Mouse (Mus musculus): ENCODE measurements around the gene Olfr1031. TPM values are rescaled to one million over a fixed set of nuclear protein-coding genes. Genes with fewer than 3 reads are reported as not detected.

Gene Olfr1031
- polyA plus RNA-seq, 1 experiment from 2014 or later: not detected

Other genes starting within 250 kb of the Olfr1031 start
- not detected in 2 replicates for gene Olfr1012, start 227.5 kb upstream of the Olfr1031 start, polyA plus RNA-seq (2015; fragmentation: Nextera tagmentation; extraction: Ambion mirVana)
- gene Olfr1013, start 223.2 kb upstream of the Olfr1031 start, polyA plus RNA-seq (2015; fragmentation: Nextera tagmentation; extraction: Ambion mirVana): not detected in 2 replicates
- gene Olfr1014, start 217.6 kb upstream of the Olfr1031 start, polyA plus RNA-seq (2015; fragmentation: Nextera tagmentation; extraction: Ambion mirVana): not detected in 2 replicates
- gene Olfr1015, start 208.3 kb upstream of the Olfr1031 start, polyA plus RNA-seq (2015; fragmentation: Nextera tagmentation; extraction: Ambion mirVana): not detected in 2 replicates
- gene Olfr1016, start 187.8 kb upstream of the Olfr1031 start, polyA plus RNA-seq (2015; fragmentation: Nextera tagmentation; extraction: Ambion mirVana): not detected in 2 replicates
- gene Olfr1018, start 171.8 kb upstream of the Olfr1031 start, polyA plus RNA-seq (2015; fragmentation: Nextera tagmentation; extraction: Ambion mirVana): not detected in 2 replicates
- not detected in 2 replicates for gene Olfr1019, start 144.8 kb upstream of the Olfr1031 start, polyA plus RNA-seq (2015; fragmentation: Nextera tagmentation; extraction: Ambion mirVana)
- not detected in 2 replicates for gene Olfr1020, start 143.3 kb upstream of the Olfr1031 start, polyA plus RNA-seq (2015; fragmentation: Nextera tagmentation; extraction: Ambion mirVana)
- not detected in 2 replicates for gene Olfr1022, start 121.7 kb upstream of the Olfr1031 start, polyA plus RNA-seq (2015; fragmentation: Nextera tagmentation; extraction: Ambion mirVana)
- gene Olfr1023, start 104.7 kb upstream of the Olfr1031 start, polyA plus RNA-seq (2015; fragmentation: Nextera tagmentation; extraction: Ambion mirVana): not detected in 2 replicates
- not detected in 2 replicates for gene Olfr1024, start 85.3 kb upstream of the Olfr1031 start, polyA plus RNA-seq (2015; fragmentation: Nextera tagmentation; extraction: Ambion mirVana)
- not detected in 2 replicates for gene Olfr1025-ps1, start 75.1 kb upstream of the Olfr1031 start, polyA plus RNA-seq (2015; fragmentation: Nextera tagmentation; extraction: Ambion mirVana)
- gene Olfr1026, start 68.7 kb upstream of the Olfr1031 start, polyA plus RNA-seq (2015; fragmentation: Nextera tagmentation; extraction: Ambion mirVana): not detected in 2 replicates
- not detected in 2 replicates for gene Olfr1028, start 39.9 kb upstream of the Olfr1031 start, polyA plus RNA-seq (2015; fragmentation: Nextera tagmentation; extraction: Ambion mirVana)
- gene Olfr1029, start 16.4 kb upstream of the Olfr1031 start, polyA plus RNA-seq (2015; fragmentation: Nextera tagmentation; extraction: Ambion mirVana): not detected in 2 replicates
- not detected in 2 replicates for gene Olfr1030, start 11.0 kb upstream of the Olfr1031 start, polyA plus RNA-seq (2015; fragmentation: Nextera tagmentation; extraction: Ambion mirVana)
- gene Olfr1032, start 15.2 kb downstream of the Olfr1031 start, polyA plus RNA-seq (2015; fragmentation: Nextera tagmentation; extraction: Ambion mirVana): not detected in 2 replicates
- gene Olfr1033, start 30.3 kb downstream of the Olfr1031 start, polyA plus RNA-seq (2015; fragmentation: Nextera tagmentation; extraction: Ambion mirVana): 1.9 and 2.5 TPM in 2 replicates
- 0.01 and 0.02 TPM in 2 replicates for gene Olfr1034, start 55.6 kb downstream of the Olfr1031 start, polyA plus RNA-seq (2015; fragmentation: Nextera tagmentation; extraction: Ambion mirVana)
- gene Olfr1036, start 83.7 kb downstream of the Olfr1031 start, polyA plus RNA-seq (2015; fragmentation: Nextera tagmentation; extraction: Ambion mirVana): not detected in 2 replicates
- gene Olfr1037, start 97.1 kb downstream of the Olfr1031 start, polyA plus RNA-seq (2015; fragmentation: Nextera tagmentation; extraction: Ambion mirVana): not detected in 2 replicates
- gene Olfr1039, start 145.6 kb downstream of the Olfr1031 start, polyA plus RNA-seq (2015; fragmentation: Nextera tagmentation; extraction: Ambion mirVana): not detected in 2 replicates
- not detected in 2 replicates for gene Olfr1040, start 156.4 kb downstream of the Olfr1031 start, polyA plus RNA-seq (2015; fragmentation: Nextera tagmentation; extraction: Ambion mirVana)
- 0.01 TPM in 1 of 2 replicates, not detected in the other for gene Olfr1042, start 171.5 kb downstream of the Olfr1031 start, polyA plus RNA-seq (2015; fragmentation: Nextera tagmentation; extraction: Ambion mirVana)
- gene Olfr1043, start 177.2 kb downstream of the Olfr1031 start, polyA plus RNA-seq (2015; fragmentation: Nextera tagmentation; extraction: Ambion mirVana): not detected in 2 replicates
- gene Olfr1044, start 187.5 kb downstream of the Olfr1031 start, polyA plus RNA-seq (2015; fragmentation: Nextera tagmentation; extraction: Ambion mirVana): not detected in 2 replicates
- 0.05 TPM in 1 of 2 replicates, not detected in the other for gene Olfr52, start 195.4 kb downstream of the Olfr1031 start, polyA plus RNA-seq (2015; fragmentation: Nextera tagmentation; extraction: Ambion mirVana)
- not detected in 2 replicates for gene Olfr1045, start 212.7 kb downstream of the Olfr1031 start, polyA plus RNA-seq (2015; fragmentation: Nextera tagmentation; extraction: Ambion mirVana)
- gene Olfr1046, start 229.0 kb downstream of the Olfr1031 start, polyA plus RNA-seq (2015; fragmentation: Nextera tagmentation; extraction: Ambion mirVana): not detected in 2 replicates
- not detected in 2 replicates for gene Olfr1047, start 241.1 kb downstream of the Olfr1031 start, polyA plus RNA-seq (2015; fragmentation: Nextera tagmentation; extraction: Ambion mirVana)
- gene Olfr1048, start 250.0 kb downstream of the Olfr1031 start, polyA plus RNA-seq (2015; fragmentation: Nextera tagmentation; extraction: Ambion mirVana): not detected in 2 replicates